Mouse (Mus musculus) ZHBTc4 (cell line): ENCODE data around the gene Gna12.

Experiments
- DNase-seq: peaks from one replicate; pipeline ENCODE4 v3.0.0-alpha.2; 2011; ENCODE audit warnings: low read depth, low spot score

Gene Gna12

DNA sequence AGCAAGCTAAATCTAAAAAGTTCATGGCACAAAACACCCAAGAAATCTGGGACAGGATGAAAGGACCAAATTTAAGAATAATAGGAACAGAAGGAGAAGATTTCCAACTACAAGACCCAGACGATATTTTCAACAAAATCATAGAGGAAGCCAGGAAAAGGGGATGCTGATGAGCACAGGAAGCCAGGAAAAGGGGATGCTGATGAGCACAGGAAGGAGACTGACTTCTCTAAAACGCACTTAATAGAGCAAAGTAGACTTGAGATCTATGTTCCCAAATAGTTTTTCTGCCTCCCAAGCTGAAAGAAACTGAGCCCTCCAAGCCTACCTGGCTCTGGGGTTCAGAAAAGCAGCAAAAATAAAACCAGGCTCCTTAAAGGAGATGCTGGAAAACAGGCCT, 2.8 kb downstream of the Gna12 start:
- DNase-seq, result no peak

DNA sequence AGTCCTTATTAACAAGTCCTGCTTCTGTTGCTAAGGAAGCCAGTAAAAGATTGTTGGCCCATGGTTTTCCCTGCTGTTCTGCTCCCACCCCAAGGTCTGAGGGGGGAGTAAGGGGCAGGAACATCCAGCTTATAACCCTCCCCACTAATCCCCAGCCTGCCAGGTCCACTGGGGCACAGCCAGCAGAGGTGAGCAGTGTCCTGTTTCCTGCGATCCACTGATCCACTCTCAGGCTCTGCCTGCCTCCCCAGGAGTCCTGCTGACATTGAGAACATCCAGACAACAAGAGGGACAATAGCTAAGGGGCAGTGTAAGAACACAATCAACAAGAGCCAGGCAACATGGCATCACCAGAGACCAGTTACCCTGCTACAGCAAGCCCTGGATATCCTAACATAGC, 3.4 kb downstream of the Gna12 start:
- no peak for DNase-seq

DNA sequence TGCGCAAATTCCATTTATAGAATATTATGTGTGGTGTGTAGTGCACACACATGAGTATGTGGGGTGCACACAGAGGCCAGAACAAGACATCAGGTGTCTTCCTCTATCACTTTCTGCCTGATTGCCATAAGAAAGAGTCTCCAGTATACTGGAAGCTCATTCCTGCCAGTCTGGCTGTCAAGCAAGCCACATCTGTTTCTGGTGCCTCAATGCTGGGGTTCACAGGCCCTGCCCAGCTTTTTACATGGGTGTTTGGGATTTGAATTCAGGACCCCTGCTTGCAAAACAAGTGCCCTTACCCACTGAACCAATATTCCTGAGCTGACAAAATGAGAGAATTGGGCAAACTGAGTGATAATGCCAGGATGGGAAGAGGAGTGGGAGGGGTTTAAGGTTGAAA, 4.1 kb downstream of the Gna12 start:
- DNase-seq, result no peak

DNA sequence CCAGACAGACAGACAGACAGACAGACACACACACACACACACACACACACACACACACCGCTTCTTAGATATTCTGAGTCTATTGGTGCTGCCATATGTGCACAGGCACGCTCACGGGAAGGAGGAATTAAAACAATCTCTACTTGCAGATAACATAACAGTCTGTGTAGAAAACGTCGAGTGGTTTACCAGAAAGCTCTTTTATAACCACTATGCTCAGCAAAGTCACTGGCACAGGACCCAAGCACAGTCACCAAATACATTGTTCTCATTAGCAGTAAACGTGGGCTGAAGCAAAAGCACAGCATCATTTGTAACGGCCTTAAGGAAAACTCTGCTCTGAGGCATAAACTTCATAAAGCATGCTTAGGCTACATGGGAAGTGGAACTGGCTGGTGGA, 6.1 kb downstream of the Gna12 start:
- DNase-seq, result no peak

DNA sequence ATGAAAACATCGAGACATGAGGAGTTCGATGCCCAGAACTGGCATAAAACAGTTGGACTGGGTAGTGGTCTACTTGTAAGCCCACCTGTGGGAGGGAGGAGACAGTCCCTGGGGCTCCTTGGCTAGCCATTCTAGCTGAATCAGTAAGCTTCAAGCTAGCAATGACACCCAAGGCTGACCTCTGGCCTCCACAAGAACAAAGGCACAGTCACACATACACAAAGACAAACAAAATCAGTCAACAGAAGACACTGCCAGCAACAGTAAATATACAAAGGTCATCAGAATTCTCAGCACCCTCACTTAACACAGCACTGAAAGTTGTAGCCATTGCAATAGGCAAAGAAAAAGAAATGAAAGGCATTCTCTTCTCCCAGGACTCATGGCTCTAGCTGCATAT, 6.8 kb downstream of the Gna12 start:
- DNase-seq, result no peak

DNA sequence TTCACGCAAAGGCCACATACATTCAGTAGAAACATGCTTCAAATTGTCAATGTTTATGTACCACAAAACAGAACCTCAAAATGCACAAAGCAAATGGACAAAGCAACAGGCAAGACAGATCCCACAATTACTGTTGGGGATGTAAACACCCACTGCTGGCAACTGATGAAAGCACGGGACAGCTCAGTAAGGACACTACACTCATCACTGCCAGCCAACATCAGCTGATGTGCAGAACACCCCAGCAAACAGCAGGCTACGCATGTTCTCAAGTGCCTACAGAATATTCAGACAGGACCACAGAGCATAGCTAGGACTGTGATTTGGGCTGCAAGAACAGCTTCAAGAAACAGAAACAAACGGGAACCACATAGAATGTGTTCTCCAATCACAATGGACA, 8.3 kb downstream of the Gna12 start:
- no peak for DNase-seq

DNA sequence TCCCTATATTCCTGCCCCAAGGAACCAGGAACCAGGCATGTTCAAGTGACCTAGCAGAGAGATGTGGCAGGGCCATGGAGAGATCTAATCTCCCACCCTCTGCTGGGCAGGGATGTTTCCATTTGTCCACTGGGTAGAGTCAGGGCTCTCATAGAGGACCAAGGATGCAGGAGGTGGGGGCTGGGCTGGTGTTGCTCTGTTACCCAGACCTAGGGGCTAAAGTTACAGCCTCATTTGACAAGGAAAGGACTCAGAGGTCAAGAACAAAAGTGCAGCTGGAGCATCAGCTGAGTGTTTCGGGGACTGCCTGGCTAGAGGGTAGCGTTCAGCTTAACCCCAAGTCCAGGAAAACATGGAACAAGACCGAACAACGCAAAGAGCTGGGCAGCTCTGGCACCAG, 9.7 kb downstream of the Gna12 start:
- DNase-seq, result no peak

DNA sequence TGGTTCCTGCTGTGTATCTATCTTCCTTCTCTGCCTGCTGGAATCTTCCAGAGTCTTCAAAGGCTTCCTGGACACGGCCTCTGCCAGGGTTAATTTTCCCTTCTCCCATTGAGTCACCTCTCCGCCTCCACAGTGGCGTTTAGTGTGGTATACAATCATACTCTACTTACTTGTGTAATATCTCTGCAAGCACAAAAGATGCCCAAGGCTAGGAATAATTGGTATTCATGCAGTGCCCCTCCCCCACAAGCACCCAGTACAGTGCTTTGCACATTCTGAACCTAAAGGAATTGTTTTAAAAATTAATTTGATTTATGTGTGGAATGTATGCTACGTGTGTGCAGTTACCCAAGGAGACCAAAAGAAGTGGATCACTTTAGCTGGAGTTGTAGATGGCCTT, 10.6 kb downstream of the Gna12 start:
- no peak for DNase-seq

DNA sequence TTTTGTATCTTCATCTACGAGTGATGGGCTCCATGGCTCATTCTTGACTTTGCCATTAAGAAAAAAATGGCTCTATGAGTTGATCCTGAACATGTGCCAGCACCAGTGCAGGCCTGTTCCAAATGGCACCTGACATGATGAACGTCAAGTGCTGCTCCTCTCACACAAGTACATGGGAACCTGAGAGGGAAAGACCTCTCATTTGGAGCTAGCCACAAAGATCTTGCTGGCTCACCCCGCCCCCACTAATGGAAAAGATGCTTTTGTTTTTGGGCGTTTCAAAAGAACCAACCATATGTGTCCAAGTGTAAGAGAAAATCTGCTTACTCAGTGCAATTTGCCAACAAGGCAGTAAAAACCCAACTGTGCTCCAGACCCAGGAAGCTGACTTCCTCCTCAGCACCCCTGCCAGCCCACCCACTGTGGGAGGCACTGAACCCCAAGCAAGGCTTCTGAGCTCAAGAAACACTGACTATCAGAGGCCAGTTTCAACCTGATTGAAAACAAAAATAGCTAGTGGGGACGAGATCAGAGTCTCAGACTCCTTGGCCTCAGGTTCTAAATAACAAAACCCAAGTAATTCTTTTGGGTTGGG, 11.7 kb downstream of the Gna12 start:
- no peak for DNase-seq

DNA sequence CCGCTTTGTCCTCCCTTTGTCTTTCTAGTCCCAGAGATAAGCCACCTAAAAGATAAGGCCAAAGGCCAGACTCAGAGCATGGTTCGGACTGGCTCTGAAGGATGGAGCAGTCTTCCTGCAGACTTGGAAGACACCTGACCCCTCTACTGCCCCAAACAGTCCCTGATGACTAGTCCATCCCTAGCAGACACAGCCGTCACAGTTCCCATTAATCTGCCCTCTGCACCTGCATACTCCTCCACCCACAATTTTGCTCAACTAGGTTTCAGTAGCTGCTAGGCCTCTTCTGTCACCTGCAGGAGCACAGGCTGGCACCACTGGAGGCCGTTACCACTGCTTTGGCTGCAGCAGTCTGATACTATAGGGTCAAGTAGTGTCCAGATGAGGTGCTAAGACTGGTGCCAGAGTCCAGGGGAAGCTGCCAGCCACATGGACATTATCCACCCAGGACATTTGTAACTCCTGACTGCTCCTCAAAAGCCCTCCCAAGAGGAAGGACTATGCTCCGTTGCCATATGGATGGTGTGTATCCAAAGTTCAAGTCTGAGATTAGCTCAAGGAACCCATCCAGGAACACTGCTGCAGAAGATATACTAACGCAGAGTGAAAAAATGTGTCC, 13.2 kb downstream of the Gna12 start:
- DNase-seq, result no peak

DNA sequence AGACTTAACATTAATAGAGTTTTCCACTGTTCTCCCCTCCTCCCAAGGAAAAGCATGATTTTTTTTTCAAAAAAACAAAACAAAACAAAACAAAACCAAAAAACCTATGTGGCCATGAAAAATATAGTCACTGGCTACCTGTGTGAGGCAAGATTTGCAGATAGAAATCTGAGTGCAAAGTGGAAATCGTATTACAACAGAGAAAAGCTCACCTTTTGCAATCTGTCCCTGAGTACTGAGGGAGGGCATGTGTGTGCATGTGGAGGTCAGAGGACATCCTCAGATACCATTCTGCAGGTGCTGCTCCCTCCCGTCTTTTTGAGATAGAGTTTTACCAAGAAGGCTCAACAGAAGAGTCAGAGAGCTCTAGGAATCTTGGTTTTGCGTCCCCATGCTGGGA, 14.2 kb downstream of the Gna12 start:
- DNase-seq, result no peak

DNA sequence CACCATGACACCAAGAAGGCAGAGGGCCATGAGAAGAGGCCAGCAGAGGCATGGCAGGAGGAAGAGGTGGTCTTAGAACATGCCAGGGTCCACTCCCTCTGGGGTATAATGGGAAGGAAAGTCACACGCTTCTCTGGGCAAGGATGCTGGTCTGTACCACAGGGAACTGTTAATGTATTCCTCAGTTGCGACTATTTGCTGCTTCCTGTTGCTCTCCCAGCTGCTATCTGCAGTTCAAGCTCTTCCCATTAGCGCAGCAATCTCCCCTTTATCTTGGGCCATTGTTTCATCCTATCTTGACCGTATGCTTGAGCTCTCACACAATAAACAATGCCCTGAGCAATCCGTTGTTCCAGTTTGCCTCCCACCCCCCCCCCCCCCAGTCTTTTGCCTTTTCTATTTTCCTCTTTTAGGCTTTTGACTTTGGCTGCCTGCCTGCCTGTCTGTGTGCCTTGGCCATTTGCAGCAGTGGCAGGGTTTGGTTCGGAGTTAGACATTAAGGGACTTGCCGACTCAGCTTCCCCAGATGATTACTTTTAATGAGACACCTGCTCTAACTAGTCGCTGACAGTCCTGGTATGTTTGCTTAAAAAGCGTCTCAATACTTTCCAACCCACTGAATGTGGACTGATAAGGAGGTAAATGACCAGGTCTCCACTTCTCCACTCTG, 15.0 kb downstream of the Gna12 start:
- peak; percentile 70 for DNase-seq

DNA sequence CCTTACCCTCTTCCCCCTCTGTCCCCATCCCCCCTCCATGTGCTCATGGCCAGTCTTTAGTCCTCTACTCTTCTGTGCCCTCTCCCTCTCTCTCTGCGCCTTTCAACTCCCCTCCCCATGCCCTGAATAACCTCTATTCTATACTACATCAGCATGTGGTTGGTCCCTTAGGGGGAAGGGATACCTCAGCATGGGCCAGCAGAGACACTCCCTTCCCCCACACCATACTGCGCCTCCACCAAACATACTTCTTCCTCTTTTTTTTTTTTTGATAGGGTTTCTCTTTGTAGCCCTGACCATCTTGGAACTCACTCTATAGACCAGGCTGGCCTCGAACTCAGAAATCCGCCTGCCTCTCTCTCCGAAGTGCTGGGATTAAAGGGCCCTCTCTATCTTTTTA, 15.8 kb downstream of the Gna12 start:
- DNase-seq, result no peak

DNA sequence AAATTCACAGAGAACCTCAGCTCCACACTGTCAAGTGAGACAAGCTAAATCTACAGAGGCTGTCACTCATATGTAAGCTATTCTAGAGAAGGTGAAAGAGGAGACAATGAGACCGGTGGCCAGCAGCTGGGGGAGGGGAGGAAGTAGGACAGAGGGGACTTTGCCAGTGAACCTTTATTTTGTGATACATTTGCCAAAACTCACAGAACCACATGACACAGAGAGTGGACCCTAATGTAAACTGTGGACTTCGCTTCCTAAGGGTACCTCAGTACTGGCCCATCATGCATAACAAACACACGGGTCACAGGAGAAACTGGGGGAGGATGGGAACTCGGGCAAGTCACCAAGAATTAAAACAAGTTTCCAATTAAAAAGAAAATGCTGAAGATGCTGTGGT, 17.5 kb downstream of the Gna12 start:
- DNase-seq, result no peak

DNA sequence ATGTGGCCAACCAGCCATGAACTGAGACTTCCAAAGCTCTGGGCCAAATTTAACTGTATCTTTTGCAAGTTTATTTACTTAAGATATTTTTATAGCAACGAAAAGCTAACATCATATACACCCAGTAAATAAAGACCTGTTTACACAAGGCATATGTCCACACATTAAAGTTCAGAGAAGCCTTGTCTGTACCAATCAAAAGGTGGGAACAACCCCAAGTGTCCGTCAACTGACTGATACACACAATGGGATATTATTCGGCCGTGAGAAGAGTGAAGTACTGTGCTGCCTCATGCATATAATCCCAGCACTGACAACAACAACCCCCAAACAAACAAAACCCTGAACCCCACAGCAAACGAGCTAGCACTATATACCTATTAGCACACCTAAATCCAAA, 18.2 kb downstream of the Gna12 start:
- no peak for DNase-seq

DNA sequence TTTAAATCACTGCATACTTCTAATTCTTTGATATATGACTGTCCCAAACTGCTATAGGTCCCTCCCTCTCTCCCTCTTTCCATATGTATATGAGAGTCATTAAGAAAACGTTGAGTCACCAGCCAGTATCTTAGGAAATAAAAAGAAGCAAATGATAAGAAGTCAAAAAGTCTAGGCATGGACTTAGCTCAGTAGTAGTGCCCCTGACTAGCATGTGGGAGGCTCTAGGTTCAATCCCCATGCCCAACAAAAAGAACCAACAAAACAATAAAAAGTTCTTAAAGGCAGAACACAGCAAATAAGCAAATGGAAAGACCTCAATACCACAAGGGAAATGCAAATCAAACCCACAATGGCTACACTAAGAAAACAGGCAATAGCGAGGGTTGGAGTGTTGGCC, 18.8 kb downstream of the Gna12 start:
- peak; percentile 52 for DNase-seq

DNA sequence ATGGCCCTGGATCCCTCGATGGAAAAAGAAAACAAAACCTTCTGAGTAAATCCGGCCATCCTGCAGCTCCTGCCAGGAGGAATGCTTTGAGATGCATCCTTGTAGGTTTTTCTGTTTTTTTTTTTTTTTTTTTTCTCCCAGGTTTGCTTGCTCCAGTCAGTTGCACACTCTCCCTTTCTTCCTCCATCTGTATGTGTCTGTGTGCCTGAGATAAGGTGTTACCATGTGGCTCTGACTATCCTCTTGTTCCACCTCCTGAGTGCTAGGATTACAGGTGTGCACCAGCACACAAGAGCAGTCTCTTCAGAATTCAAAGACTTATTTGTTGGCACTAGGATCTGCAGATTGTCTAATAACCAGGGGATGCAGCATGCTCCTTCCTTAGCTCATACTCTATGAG, 23.3 kb downstream of the Gna12 start:
- DNase-seq, result no peak

DNA sequence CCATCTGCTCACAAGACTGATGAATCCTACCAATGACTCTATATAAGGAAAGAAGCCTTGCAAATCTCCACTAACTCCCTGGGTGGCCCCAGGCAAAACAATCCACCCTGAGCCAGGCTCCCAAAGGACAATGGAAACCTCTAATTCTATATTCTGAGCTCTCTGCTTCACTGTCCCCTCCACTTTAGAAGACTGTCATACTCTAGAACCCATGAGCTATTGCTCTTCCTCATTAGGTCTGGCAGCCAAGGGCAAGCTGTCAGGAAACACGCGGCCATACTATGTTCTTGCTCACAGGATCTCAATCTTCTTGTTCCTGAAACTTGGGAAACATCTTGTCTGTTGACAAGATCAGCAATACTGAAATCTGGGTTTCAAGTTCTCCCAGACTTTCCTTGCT, 24.0 kb downstream of the Gna12 start:
- DNase-seq, result no peak

DNA sequence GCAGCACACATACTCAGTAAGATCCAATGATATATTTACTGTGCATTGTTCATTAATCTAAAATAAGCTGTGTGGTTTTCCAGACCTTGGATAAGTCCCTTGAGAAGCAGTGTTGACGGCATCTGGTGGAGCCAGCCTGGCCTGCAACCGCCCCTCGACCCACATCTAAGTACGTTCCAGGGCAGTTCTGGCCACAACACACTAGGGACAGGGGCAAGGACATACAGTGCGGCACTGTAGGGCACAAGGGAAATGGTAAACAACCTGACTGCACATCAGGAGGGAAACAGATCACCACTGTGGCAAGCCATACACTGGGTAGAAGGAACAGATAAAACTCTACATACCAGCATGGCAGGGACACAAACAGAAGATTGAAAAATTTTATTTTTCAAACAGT, 28.4 kb downstream of the Gna12 start:
- no peak for DNase-seq

DNA sequence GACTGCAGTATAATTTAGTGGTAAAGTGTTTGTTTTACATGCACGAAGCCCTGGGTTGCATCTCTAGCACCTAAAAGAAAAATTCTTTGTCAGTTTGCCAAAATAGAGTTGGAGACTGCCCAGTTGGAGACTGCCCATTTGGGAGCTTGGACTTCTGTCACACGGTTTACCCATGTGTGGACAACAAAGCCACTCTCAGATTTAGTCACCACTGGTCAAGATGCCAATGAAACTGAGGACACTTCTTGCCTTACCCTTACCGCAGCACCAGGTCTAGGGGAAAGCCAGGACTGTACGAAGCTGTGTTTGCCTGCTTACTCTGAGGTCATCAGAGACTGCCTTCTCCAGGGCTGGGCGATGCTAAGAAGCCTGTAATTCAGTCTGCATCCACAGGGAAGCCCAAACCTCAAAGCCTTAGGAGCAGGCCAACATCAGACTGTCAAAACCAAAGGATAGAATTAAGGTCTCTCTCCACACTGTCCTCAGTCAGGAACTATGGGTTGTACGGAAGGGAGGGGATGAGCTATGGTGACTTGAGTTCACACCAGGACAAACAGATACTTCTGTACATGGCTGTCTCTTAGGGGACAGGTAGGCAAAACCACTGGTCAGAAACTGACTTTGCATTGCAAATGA, 29.8 kb downstream of the Gna12 start:
- DNase-seq, result no peak

DNA sequence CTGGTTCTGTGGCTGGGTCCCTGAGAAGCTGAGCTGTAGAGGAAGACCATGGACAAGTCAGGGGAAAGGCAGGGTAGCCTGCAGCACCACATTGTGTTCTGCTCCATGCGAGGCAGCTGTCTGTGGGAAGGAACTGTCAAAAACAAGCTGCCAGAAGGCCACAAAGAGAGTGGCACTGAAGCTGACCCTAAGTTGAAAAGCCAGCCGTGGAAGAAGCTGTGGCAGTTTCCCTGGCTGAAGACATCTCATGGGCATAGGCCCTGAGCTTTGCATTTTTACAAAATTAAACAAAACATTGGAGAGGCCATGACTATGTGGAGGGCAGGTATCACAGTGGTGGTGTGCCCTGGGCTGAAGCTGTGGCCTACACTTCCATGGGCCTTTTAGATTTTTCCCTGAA, 31.0 kb downstream of the Gna12 start:
- no peak for DNase-seq

DNA sequence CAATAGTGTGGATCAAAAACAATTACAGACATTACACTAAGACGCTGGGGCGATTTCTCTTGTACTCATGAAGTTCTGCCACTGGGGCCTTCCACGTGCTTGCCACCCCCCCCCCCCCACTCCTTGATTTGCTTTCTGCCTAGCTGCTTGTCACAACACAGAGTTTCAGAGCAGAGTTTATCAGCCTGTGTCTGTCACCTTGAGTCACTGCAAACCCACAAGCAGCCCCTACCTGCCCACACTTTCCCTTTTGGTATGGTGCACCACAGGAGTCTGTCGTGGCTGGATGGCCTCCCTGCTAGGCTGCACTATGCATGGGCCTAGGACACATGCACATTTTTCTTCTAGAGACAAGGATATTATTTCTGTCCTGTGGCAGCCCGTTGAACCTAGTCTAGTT, 31.5 kb downstream of the Gna12 start:
- DNase-seq, result no peak

DNA sequence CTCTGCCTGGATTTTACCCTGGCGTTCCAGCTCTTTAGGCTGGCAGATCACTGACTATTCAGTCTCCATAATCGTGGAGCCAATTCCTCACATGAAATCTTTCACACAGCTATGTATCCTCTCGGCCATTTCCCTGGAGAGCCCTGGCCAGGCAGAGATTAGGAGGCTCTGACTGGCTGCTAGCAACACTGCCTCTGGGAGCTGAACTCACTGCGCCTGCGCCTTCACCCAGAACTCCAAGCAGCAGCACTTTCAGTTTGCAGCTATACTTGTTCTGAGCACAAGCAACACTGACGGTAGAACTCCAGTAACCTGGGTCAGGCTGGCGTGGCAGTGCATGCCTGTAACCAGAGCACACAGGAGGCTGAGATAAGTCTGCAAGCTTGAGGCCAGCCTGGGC, 32.1 kb downstream of the Gna12 start:
- DNase-seq, result no peak
